Mouse (Mus musculus): Measurements from ENCODE around the gene Olfr60. TPM values are rescaled to one million over a fixed set of nuclear protein-coding genes. Genes with fewer than 3 reads are reported as not detected.

The Olfr60 gene
- polyA plus RNA-seq (2012; rRNA removed) = 0.27 and 0.40 TPM in 2 replicates

DNA sequence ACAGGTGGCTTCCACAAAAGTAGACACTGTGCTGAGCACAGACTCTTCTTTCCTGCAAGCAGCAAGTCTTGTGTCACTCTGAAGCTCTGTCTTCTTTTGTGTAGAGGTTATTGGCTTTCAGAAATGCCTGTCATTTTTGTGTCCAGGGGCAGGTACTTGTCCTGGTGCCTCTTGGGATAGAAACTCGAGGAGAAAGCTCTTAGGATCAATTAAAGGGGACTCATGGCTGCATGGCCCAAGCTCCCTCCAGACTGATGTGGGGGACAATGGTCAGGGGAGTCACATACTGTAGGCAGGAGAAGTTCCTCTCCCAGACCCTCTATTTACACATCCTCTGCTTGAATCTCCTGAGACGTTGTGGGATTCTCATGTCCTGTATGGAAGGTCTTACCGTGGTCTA lies at the start of gene Olfr60:
TSS of gene Olfr60 (minus strand) at position 101 of the 400 bp plus-strand sequence.
- 70% methylated on average over 3 of the region's 3 CpGs for WGBS
- Histone ChIP-seq H3K4me3 (ENCODE audit: extremely low read depth, insufficient read depth, insufficient read length) (no peak within 1 kb of the TSS), H3K27ac (ENCODE audit: insufficient read depth, low read length) (no peak within 1 kb of the TSS), H3K36me3 (ENCODE audit: control insufficient read depth, insufficient read depth, low read length) (no peaks in the 10 kb centered on the region), H3K4me1 (ENCODE audit: control insufficient read depth, insufficient read depth, insufficient read length) (no peaks in the 10 kb centered on the region), H3K27me3 (ENCODE audit: control insufficient read depth, insufficient read depth, low read length) (no peaks in the 10 kb centered on the region)
- no peak for DNase-seq (ENCODE audit: low read depth in 1 of 2, low spot score in 2 of 2)
- TF ChIP-seq CTCF (IDR thresholded peaks at IDR 0.05; ENCODE audit: extremely low read depth, insufficient read depth, insufficient read length, insufficient replicate concordance) = no peak
- no peak for TF ChIP-seq POLR2A (IDR thresholded peaks at IDR 0.05; ENCODE audit: low read depth, low read length)

DNA sequence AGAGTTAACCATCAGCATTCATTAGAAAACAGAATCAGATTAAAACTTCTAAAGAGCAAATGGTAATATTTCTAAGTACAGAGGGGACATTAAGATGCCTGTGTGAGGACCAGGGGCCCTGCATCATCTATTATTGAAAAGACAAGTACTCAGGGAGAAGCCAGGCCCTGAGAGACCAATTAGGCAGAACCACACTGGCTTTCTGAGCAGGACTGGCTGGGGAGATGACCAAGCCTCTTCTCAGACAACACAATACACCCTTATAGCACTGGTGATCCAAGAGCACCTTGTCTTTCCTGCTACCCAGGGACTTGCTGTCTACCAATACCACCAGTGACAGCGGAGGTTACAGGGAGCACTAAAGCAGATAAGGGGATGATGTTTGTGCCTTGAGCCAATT lies 41.3 kb upstream of the Olfr60 start, which contains the start of gene Olfr531:
TSS of gene Olfr531 (minus strand) at position 101 of the 400 bp plus-strand sequence.
- TF ChIP-seq CTCF (IDR thresholded peaks at IDR 0.05; ENCODE audit: extremely low read depth, insufficient read depth, insufficient read length, insufficient replicate concordance) (no peak), POLR2A (IDR thresholded peaks at IDR 0.05; ENCODE audit: low read depth, low read length) (no peak)
- DNase-seq (ENCODE audit: low read depth in 1 of 2, low spot score in 2 of 2) = no peak
- no peaks in the 10 kb centered on the region for H3K27me3 ChIP-seq (ENCODE audit: control insufficient read depth, insufficient read depth, low read length)
- no peak within 1 kb of the TSS for H3K4me3 ChIP-seq (ENCODE audit: extremely low read depth, insufficient read depth, insufficient read length)
- no peak within 1 kb of the TSS for H3K27ac ChIP-seq (ENCODE audit: insufficient read depth, low read length)
- no peaks in the 10 kb centered on the region for H3K36me3 ChIP-seq (ENCODE audit: control insufficient read depth, insufficient read depth, low read length)
- H3K4me1 ChIP-seq (ENCODE audit: control insufficient read depth, insufficient read depth, insufficient read length) = no peaks in the 10 kb centered on the region
- WGBS = 91% methylated on average over 1 of the region's 1 CpGs

DNA sequence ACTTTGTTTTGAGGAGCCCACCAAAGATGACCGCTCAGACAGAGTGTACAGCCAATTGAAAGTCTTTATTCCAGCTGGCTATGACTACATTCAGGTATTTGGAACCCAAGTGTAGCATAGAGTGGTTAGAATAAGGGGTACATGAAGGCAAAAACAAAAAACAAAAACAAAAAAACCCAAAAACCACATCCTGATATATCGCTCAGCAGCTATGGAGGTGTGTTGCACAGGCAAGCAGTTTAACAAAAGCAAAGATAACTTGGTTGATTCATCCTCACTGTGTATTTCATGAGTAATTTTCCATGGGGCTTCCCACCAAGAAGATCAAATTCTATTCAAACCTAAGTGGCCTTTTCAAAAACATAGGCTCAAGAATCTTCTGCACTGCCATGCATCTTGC lies 15.4 kb upstream of the Olfr60 start:
- DNase-seq (ENCODE audit: low read depth in 1 of 2, low spot score in 2 of 2) = no peak
- Histone ChIP-seq H3K36me3 (ENCODE audit: control insufficient read depth, insufficient read depth, low read length) (no peaks in the 10 kb centered on the region), H3K4me1 (ENCODE audit: control insufficient read depth, insufficient read depth, insufficient read length) (no peaks in the 10 kb centered on the region), H3K27me3 (ENCODE audit: control insufficient read depth, insufficient read depth, low read length) (no peaks in the 10 kb centered on the region), H3K27ac (ENCODE audit: insufficient read depth, low read length) (no peak overlapping the region), H3K4me3 (ENCODE audit: extremely low read depth, insufficient read depth, insufficient read length) (no peak overlapping the region)
- 85% methylated on average over 2 of the region's 2 CpGs for WGBS
- no peak for TF ChIP-seq POLR2A (IDR thresholded peaks at IDR 0.05; ENCODE audit: low read depth, low read length)
- TF ChIP-seq CTCF (IDR thresholded peaks at IDR 0.05; ENCODE audit: extremely low read depth, insufficient read depth, insufficient read length, insufficient replicate concordance) = no peak

DNA sequence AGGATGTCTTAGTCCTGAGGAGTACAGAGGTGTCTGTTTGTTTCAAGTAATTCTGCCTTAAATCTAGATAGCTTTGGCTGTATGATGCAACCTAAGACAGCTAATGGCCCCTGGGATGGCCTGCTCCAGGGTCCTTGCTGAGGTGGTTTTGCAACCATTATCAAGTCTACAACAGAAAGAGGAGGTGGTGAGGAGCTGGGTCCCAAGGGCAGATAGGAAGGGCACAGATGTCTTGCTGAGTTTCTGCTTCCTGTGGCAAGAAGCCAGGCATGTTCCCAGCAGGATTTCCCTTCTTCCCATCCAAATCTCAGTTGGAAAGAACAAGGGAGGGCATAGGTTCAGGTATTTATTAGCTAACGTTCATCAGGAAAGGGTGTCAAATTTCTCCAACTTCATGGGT lies 14.8 kb upstream of the Olfr60 start, which contains the start of gene Olfr530:
TSS of gene Olfr530 (minus strand) at position 101 of the 400 bp plus-strand sequence.
- H3K4me3 ChIP-seq (ENCODE audit: extremely low read depth, insufficient read depth, insufficient read length) = no peak within 1 kb of the TSS
- WGBS = 58% methylated on average over 1 of the region's 1 CpGs
- TF ChIP-seq POLR2A (IDR thresholded peaks at IDR 0.05; ENCODE audit: low read depth, low read length) = no peak
- TF ChIP-seq CTCF (IDR thresholded peaks at IDR 0.05; ENCODE audit: extremely low read depth, insufficient read depth, insufficient read length, insufficient replicate concordance) = no peak
- no peak within 1 kb of the TSS for H3K27ac ChIP-seq (ENCODE audit: insufficient read depth, low read length)
- DNase-seq (ENCODE audit: low read depth in 1 of 2, low spot score in 2 of 2) = no peak
- no peaks in the 10 kb centered on the region for H3K4me1 ChIP-seq (ENCODE audit: control insufficient read depth, insufficient read depth, insufficient read length)
- no peaks in the 10 kb centered on the region for H3K27me3 ChIP-seq (ENCODE audit: control insufficient read depth, insufficient read depth, low read length)
- H3K36me3 ChIP-seq (ENCODE audit: control insufficient read depth, insufficient read depth, low read length) = no peaks in the 10 kb centered on the region

DNA sequence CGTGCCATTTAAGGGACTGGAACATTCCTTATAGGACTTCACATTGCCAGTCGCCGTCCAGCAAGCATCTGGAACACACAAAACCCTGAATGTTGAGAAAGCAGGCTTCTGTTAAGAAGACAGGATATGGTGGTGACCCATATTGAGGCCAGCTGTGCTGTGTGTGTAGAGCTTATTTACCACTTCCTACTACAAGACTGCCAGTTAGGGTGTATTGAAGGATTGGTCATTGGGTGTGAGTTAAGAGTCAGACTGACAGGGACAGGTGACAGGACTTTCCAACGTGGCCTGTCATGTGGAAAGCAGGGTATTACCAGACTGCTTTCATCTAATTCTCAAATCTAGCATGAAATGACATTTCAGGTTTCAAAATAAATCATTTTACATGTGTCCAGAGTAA lies 12.8 kb upstream of the Olfr60 start:
- no peak for DNase-seq (ENCODE audit: low read depth in 1 of 2, low spot score in 2 of 2)
- Histone ChIP-seq H3K4me3 (ENCODE audit: extremely low read depth, insufficient read depth, insufficient read length) (no peak overlapping the region), H3K27me3 (ENCODE audit: control insufficient read depth, insufficient read depth, low read length) (no peaks in the 10 kb centered on the region), H3K27ac (ENCODE audit: insufficient read depth, low read length) (no peak overlapping the region), H3K4me1 (ENCODE audit: control insufficient read depth, insufficient read depth, insufficient read length) (no peaks in the 10 kb centered on the region), H3K36me3 (ENCODE audit: control insufficient read depth, insufficient read depth, low read length) (no peaks in the 10 kb centered on the region)
- 49% methylated on average over 4 of the region's 4 CpGs for WGBS
- TF ChIP-seq POLR2A (IDR thresholded peaks at IDR 0.05; ENCODE audit: low read depth, low read length) (no peak), CTCF (IDR thresholded peaks at IDR 0.05; ENCODE audit: extremely low read depth, insufficient read depth, insufficient read length, insufficient replicate concordance) (no peak)

DNA sequence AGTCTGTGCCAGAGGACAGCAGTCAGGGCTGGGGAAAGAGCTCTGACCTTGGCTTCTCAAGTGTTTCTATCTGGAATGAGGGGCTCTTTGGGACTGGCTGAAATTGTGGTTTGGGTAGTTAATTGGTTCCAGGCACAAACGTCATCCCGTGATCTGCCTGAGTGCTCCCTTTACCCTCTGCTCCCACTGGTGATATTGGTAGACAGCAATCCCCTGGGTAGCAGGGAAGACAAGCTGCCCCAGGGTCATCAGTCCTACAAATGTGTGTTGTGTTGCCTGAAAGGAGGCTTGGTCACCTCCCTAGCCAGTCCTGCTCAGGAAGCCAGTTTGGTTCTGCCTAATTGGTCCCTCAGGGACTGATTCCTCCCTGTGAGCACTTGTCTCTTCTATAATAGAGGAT lies 27.8 kb downstream of the Olfr60 start, which contains the start of gene Olfr527:
TSS of gene Olfr527 (plus strand) at position 301 of the 400 bp plus-strand sequence.
- TF ChIP-seq POLR2A (IDR thresholded peaks at IDR 0.05; ENCODE audit: low read depth, low read length) (no peak), CTCF (IDR thresholded peaks at IDR 0.05; ENCODE audit: extremely low read depth, insufficient read depth, insufficient read length, insufficient replicate concordance) (no peak)
- DNase-seq (ENCODE audit: low read depth in 1 of 2, low spot score in 2 of 2) = no peak
- H3K4me1 ChIP-seq (ENCODE audit: control insufficient read depth, insufficient read depth, insufficient read length) = no peaks in the 10 kb centered on the region
- H3K4me3 ChIP-seq (ENCODE audit: extremely low read depth, insufficient read depth, insufficient read length) = no peak within 1 kb of the TSS
- WGBS = 94% methylated on average over 2 of the region's 2 CpGs
- no peak within 1 kb of the TSS for H3K27ac ChIP-seq (ENCODE audit: insufficient read depth, low read length)
- H3K27me3 ChIP-seq (ENCODE audit: control insufficient read depth, insufficient read depth, low read length) = no peaks in the 10 kb centered on the region
- no peaks in the 10 kb centered on the region for H3K36me3 ChIP-seq (ENCODE audit: control insufficient read depth, insufficient read depth, low read length)

DNA sequence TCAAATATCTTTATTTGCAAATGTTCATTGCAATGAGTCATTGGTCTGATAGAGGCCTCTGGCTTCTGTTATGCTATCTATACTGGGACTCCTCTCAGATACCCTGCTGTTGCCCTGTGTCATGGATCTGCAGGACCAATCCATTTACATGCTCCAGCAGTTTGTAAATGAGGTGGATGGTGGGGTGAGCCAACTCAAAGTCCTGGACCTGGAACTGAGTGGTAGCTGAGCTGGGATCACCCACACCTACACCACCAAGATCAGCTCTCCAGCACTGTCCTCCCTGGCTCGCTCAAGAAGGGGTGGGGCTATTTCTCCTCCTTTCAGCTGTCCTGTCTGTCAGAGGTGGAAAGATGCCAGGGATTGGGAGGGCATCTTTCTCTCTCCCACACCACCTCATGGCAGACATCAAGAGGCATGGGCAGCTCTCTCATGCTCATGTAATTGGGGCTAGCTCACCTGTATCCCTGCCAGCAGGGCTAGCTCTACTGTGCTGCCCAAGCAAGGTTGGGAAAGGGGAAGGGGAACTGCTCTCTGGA lies 31.6 kb downstream of the Olfr60 start:
- TF ChIP-seq CTCF (IDR thresholded peaks at IDR 0.05; ENCODE audit: extremely low read depth, insufficient read depth, insufficient read length, insufficient replicate concordance) = no peak
- TF ChIP-seq POLR2A (IDR thresholded peaks at IDR 0.05; ENCODE audit: low read depth, low read length) = no peak
- no peak overlapping the region for H3K4me3 ChIP-seq (ENCODE audit: extremely low read depth, insufficient read depth, insufficient read length)
- 73% methylated on average over 1 of the region's 1 CpGs for WGBS
- H3K27me3 ChIP-seq (ENCODE audit: control insufficient read depth, insufficient read depth, low read length) = no peaks in the 10 kb centered on the region
- no peak overlapping the region for H3K27ac ChIP-seq (ENCODE audit: insufficient read depth, low read length)
- no peaks in the 10 kb centered on the region for H3K36me3 ChIP-seq (ENCODE audit: control insufficient read depth, insufficient read depth, low read length)
- no peak for DNase-seq (ENCODE audit: low read depth in 1 of 2, low spot score in 2 of 2)
- H3K4me1 ChIP-seq (ENCODE audit: control insufficient read depth, insufficient read depth, insufficient read length) = no peaks in the 10 kb centered on the region
